Mouse (Mus musculus): ENCODE measurements at regions not wholly inside any gene's neighbourhood (a gene's known extent, or its start where the extent isn't known, plus 50 kb on each side); places are given as distances from the start of the nearest gene placed in this dataset.

DNA sequence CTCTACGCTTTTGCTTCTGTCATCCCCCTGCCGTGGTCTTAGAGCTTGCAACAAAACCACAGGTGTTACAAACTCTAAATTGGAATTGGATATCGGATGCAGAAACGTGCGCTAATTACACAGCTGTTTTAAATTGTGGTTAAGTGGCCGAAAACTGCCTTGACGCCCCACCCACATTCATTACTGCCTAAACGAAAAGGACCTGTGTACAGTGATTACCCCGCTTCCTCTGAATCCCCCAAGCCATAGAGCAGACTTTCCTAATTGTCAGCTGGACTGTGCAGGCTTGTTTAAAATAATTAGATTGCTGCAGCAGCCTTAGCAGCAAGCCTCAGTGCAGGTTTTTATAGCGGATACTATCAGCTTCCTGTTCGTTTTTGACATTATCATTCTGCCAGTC, 94.7 kb downstream of the Cxxc4 start:
- TF ChIP-seq POLR2A (IDR thresholded peaks at IDR 0.05; ENCODE audit: borderline replicate concordance, extremely low read depth, low read depth, low read length) (no peak), CTCF (IDR thresholded peaks at IDR 0.05; ENCODE audit: insufficient read depth, low read length) (no peak)

Data from lung, adult 2 months (tissue).